Mouse (Mus musculus): ENCODE measurements around the gene Bms1.

Gene Bms1

GRCm38 (mm10) chr6:118365781-118366180 lies 53.5 kb downstream of the Bms1 start:
- DNase-seq, result no peak

GRCm38 (mm10) chr6:118350342-118350741 lies 68.9 kb downstream of the Bms1 start:
- no peak for DNase-seq

- DNase-seq, result no peak
Observed at GRCm38 (mm10) chr6:118348186-118348585, 71.1 kb downstream of the Bms1 start.

DNA sequence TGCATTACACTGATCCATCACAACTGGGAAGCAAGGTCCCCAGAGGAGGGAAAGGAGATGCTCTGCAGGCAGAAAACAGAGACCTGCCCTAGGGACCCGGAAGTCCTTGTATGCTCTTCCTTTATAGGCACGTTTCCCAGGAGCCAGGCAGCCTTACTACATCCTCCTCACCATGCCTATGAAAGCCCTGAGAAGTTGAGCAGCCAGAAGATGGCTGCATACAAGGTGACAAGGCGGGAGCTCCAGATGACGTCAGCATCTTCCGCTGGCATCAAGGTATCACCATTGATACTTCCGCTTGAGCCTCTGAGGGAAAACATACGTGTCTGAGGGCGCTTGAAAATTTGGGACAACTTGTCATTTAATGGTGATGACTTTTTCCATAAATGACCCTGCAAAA lies 72.0 kb downstream of the Bms1 start:
- DNase-seq, result no peak

DNA sequence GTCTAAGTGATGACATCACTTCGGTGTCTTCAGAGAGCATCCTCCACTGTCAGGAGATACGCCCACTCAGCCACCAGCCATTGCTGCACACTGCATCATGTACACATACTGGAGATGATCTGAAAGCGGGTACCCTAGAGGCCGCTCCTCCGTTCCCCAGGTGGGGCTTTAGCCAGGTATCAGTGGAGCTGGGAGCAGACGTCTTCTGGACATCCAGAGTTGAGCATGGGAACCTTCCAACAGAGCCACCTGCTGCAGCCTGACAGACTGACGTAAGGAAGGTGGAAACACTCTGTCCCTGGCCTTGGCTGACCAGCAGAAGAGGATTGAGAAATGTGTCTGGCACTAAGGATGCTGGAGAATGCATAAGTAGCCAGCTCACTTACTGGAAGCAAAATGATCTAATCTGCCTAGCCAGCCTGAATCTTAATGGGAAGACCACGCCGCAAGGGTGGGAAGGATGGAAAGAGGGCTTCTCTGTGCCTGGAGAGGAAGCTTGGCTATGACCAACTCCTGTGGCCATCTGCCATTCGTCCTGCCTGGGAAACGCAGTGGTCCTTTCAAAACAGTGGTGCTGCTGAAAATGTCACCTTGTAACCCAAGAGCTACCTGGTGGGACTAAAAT lies 77.3 kb downstream of the Bms1 start:
- no peak for DNase-seq

GRCm38 (mm10) chr6:118337660-118338059 lies 81.6 kb downstream of the Bms1 start:
- no peak for DNase-seq

- DNase-seq, result no peak
Observed at GRCm38 (mm10) chr6:118336541-118337480, 82.5 kb downstream of the Bms1 start.

DNA sequence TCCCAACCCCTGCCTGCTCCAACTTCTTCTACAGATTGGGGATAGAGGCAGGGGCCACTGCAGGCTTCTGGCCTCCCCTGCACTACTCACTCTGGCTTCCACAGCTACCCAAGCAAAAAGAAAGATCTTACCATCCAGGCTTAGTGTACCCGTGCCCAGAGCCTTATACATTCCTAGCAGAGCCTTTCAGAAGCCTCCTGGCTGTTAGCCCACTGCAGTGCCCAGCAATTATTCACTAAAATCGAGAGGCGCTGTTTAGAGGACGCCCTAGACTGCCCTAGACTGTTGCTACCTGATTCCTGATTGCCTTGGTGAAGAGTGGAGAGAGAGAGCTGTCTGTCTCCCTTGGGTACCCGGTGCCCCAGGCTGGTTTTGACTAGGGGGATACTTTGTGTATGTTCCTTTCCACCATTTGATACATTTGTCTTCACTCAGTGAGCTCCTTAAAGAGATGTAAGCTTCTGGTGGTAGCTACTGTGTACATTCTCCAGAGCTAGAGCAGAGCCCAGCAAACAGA lies 83.3 kb downstream of the Bms1 start:
- no peak for DNase-seq

GRCm38 (mm10) chr6:118333861-118334260 lies 85.4 kb downstream of the Bms1 start:
- DNase-seq, result no peak

Data from kidney, adult 18-20 months (tissue).